Mouse (Mus musculus): ENCODE measurements around the gene Colgalt1.

Colgalt1 gene

GRCm38 (mm10) chr8:71629096-71629697 lies 18.4 kb downstream of the Colgalt1 start:
- DNase-seq, result peak; percentile 90

DNA sequence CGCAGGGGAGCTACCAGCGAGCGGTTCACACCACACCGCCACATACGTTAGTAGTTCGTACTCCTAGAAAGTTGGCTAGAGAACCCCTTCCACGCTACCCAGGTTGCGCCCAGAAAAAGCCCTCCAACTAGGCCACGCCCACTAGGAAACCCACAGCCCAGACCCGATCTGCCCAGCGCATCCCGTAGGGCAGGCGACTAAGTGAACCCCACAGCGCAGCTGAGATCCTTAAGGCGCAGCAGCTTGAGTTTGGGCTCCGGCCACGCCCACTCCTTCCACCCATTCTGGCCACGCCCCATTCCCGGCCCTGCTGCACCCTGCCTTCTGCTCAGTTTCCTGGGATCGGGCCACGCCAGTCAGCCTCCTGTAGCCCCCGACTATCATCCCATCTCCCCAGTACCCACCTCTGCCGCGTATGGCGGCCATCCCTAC lies 19.0 kb downstream of the Colgalt1 start:
- DNase-seq, result no peak

DNA sequence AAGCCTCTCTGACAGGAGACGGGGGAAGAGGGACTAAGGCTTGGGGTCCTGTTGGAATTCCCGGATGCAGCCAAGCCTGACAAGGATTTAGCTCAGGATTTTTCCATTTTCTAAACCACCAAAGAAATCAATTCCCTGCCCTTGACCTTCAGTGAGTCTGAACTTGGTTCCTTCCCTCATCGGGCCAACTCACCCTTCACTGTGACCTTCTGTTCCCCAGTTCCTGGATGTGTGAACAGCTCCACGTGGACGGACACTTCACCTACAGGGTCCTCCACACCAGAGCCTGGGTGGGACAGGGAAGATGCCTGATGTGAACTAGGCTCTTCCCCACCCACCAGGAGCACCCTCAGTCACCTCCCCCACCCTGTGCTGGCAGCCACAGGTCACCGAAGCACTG lies 20.0 kb downstream of the Colgalt1 start:
- no peak for DNase-seq

DNA sequence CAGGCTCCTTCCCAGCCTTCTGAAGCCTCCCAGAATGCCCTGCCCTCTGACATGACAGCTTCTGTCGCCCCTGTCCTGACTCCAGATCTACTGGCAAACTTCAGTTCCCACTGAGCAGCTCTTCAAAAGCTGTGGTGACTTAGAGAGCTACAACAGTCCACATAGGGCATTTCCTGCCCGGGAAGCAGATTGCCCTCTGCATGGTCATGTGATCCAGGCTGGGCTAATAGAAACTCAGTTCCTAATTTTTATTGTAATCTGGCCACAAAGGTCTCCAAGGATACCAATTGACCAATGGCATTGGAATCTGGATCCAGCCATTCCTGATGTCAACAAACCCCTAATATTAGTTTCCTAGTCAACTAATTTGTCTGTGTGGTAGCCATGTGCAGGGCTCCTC lies 21.1 kb downstream of the Colgalt1 start:
- DNase-seq, result no peak

- no peak for DNase-seq
Observed at GRCm38 (mm10) chr8:71633164-71633563, 22.4 kb downstream of the Colgalt1 start.

DNA sequence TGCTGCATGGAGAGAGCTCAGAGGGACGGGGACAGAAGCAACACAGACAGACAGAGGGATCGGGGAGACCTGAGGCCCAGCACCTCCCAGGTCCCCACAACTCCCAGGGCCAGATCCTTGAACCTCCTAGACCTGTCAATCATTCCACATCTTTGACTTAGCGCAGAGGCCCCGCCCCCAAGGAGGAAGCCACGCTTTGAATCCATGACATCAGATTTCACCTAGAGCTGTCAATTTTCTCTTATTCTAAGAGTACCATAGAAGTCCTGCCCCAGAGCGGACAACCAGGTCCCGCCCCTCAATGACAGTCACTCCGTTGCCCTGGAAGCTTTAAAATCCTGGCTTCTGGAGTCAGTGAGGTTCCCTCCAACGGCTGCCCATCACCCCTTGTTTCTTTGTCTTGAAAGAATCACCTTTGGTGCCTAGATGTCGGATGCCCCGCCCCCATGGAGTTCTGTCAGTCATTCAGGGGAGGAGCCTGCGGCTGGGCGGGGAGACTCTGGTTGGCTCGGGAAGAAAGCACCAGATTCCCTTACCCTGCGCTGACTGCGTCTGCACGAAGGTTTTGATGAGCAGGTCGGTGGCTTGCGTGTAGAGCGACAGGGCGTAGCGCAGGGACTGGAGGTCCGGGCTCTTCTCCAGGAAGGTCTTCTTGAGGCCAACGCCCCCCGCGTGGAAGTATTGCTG lies 23.3 kb downstream of the Colgalt1 start:
- DNase-seq, result no peak

DNA sequence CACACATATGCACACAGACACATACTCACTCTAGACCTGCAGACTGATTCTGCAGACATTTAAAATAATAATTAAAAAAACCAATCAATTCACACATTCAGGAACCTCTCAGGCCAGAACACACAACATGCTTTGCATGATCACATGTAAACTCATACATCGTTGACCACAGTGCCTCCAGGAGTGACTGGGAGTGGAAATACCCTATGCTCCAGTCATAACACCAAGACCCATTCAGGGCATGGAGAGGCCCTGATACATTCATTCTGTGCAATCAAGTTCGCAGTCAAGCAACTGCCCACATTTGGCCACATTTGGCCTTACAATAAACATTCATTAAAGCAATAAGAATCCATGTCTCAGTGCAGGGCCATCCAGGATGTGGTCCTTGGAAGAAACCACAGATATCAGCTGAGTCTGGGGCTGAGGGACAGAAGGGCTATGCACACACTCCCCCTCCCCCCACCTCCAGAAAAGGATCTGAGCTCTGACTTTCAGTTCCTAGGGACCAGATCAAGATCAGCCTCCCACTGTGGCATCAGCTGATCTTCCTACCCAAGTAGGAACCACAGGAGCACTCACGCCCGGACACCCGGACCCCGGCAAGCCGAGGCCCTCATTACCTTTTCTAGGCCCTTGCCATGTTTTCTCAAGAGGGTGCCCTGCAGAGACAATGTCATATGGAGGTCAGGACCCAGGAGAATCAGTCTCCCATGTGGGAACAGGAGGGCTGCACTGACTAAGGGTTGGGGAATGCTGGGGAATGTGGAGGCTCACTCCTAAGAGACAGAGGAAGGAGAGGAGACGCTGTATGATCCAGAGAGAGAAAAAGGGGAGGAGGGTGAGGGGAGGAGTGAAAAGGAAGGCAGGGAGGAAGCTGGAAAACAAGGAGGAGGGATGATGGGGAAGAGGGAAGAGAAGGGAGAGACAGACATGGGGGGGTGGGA lies 26.6 kb downstream of the Colgalt1 start:
- DNase-seq, result no peak

- no peak for DNase-seq
Observed at GRCm38 (mm10) chr8:71638321-71638720, 27.5 kb downstream of the Colgalt1 start.

DNA sequence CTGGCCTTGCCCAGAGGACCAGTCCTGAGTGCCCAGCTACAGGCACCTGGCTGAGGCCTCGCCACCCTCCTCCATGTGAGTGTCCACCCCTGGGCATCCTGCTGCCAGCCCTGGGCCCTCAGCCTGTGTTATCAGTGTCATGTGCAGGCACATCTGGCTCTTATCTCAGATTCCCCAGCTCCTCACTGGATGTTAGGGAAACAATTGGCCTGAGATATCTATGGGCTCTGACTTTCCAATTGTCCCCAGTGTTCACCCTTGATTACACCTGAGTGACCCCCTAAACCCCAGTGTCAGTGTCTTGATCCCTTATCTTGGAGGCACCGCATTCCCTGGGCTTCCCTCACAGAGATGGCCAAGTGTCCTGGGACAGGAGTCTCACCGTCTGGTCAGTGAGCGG lies 28.5 kb downstream of the Colgalt1 start:
- no peak for DNase-seq

- DNase-seq, result no peak
Observed at GRCm38 (mm10) chr8:71645510-71645909, 34.7 kb downstream of the Colgalt1 start.

DNA sequence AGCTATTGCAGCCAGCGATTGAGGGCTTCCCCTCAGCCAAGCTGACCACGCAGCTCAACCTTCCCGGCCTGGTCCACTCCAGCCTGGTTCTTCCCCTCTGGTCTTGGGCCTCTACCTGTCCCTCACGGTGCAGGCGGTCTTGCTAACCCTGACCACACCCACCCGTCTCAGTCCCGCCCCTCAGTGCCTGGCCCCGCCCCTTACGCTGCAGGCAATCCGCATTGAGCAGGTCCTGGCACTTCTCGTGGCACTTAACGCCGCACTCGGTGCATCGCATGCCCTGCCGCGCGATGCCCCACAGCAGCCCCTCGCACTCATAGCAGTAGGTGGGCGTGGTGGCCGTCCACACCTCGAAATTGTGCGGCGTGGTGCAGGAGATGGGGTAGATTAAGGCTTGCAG lies 43.8 kb downstream of the Colgalt1 start:
- no peak for DNase-seq

- DNase-seq, result no peak
Observed at GRCm38 (mm10) chr8:71657816-71658215, 47.0 kb downstream of the Colgalt1 start.

DNA sequence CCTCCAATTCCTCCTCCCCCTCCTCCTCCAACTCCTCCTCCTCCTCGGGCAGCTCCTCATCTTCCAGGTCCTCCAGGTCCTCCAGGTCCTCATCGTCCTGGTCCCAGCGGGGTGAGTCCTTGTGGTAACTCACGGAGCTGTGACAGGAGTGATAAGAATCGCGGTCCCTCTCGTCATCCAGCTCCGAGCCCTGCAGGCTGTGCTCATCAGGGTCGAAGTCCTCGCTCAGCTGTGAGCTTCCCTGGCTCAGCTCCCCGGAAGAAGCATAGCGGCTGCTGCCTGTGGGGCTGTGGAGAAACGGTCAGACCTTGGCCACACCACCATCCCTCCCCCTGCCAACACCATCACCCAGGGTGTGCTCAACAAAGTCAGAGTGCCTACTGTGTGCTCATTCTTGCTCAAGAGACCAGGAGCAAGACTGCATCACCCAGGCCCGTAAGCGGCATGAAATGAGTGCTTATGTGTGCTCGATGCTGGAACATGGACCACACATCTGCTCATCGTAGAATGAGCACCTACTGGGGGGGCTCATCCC lies 47.8 kb downstream of the Colgalt1 start:
- no peak for DNase-seq

DNA sequence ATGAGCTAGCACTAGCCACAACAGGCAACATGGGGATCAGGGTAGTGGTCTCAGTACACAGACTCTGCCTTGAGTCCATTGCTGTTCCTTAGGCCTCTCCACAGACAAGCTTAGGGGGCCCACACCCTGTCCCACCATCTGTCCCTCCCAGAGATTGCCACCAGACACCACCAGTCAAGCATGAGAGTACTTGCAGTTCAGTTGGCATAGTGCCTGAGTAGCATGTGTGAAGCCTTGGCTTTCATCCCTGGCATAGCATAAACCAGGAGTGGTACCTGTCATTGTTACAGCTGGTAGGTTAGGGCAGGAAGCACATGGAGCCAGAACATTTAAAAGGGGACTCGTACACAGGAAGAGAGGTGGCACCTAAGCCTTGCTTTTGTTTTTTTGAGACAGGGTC lies 49.0 kb downstream of the Colgalt1 start:
- no peak for DNase-seq

- DNase-seq, result peak; percentile 86
Observed at GRCm38 (mm10) chr8:71660325-71661120, 49.7 kb downstream of the Colgalt1 start.

- DNase-seq, result no peak
Observed at GRCm38 (mm10) chr8:71665331-71666130, 54.7 kb downstream of the Colgalt1 start.

DNA sequence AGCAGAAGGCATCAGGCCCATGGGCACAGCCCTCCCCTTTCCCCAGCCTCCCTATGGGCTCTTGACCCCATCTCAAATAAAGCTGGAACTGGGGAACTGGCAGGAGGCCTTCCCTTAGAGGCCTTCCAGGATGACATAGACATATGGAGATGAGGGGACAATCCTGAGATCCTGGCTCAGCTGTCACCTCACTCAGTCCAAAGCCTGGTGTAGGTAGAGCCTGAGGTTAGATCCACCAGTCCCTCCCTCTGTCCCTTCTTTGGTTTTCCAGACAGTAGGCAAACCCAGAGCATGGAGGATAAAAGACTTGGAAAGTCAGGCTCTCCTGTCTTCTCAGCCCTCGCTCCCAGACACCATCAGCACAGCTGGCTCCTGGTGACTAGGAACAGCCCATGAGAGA lies 56.1 kb downstream of the Colgalt1 start:
- no peak for DNase-seq

DNA sequence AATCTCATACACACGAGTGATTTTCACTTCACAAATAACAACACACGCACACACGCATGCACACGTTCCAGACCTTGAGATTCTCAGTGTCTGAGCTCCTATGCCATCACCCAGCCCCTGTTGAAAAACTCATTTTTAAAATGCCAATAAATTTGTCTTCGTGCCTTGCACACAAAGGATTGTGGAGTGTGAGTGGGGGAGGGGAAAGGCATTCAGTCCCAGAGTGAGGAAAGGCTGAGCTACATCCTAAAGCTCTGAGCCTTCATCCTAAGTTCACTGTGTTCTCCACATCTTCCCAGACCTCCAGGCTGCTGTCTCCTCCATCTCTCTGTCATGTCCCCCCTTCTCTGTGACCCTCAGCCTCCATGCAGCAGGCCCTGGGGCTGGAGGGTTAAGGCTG lies 56.5 kb downstream of the Colgalt1 start:
- no peak for DNase-seq

DNA sequence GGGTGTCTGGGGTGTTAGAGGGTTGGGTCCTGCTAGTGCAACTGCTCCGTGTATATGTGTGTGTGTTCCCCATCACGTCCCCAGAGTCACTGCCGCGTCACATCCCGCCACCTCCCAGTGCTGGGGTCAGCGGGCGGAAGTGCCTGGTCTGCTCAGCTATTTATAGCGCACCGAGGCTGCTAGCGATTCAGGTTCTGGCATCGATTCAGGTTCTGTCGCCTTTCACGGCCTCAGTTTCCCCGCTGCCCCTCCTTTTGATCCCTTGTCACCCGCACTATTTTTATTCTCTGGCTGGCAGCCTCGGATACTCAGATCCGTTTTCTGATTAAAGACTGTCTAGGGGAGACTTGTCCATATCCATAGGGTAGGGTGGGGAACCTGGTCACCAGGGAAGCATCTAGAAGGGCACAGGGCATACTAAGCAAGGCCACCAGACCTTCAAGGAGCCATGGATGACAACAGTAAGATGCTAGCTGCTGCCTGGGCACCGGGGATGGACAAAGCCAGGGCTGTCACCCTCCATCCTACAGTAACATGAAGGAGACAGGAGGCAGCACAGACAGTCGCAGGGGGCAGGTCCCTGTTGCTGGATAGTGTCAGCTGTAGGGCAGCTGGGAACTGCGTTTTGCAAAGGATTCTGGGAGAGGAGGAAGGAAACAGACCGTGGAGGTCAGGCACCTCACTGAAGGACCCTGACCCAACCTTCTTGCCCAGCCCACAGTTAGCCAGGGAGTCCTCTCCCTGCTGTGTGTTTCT lies 57.6 kb downstream of the Colgalt1 start:
- DNase-seq, result peak; percentile 47

DNA sequence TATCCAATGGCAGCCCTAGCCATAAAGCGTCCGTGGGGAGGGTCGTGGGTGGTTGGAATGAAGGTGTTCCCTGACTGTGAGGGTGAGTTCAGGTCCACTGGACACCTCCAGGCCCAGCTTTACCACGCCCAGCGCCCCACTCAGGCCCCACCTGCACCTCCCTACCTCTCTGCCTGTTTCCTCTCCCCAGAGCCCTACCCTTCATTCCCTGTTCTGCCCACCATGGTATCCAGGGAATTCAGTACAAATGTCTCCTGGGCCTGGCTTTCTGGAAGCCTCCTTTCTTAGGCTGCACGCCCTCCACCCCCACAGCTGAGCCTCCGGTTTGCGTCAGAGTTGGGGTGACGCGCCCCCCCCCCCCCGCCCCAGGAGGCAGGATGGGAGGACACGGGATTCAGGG lies 59.4 kb downstream of the Colgalt1 start:
- peak; percentile 64 for DNase-seq

Data from right cerebral cortex, adult 18-20 months (tissue).